Comparison of ENCODE assay signal across 12 mouse cellular contexts in genomic region chr4:126204661-126205230, GRCm38 (mm10). TPM values are rescaled to one million over a fixed set of nuclear protein-coding genes. Genes with fewer than 3 reads are reported as not detected.
DNase-seq lines count a peak whose midpoint lies in the region; ATAC-seq lines count a peak whose summit lies in the region.
"Had no signal": no experiment of that assay in that cellular context is flagged by ENCODE, and none has a peak within 500 bp of the region (broad histone marks: within the 10 kb centered on the region; RNA-seq: fewer than 3 reads in every experiment).

No protein-coding gene starts in this region.

- peak; percentile 16 for ATAC-seq in inflammation-experienced regulatory T-cells, adult 6 months

- DNase-seq in heart, adult 11 months = peak; percentile 93
- DNase-seq in heart, postnatal 25 days (ENCODE audit: low spot score) = no peak
- DNase-seq in spleen, postnatal 36 days (ENCODE audit: low spot score in 2 of 2) = peak; percentile 48 to 54
- no peak for DNase-seq in spleen, adult 12 weeks (ENCODE audit: low spot score)
- DNase-seq in natural killer cell, adult 2 months (ENCODE audit: low spot score in 2 of 2) = peak; percentile 29 to 37
- DNase-seq in retina, postnatal 1 day = no peak
- DNase-seq in urinary bladder, postnatal 14 days (ENCODE audit: low spot score) = no peak
- DNase-seq: cerebellum, adult 18-20 months; gastrocnemius, postnatal 36 days; lung, embryonic 14.5 days; right cerebral cortex, postnatal 4 days had no signal

- intact Hi-C loops in heart, postnatal 25 days (cut with DNase I) = no loop called here

RNA-seq across cellular contexts. Expression of gene Thrap3, which starts 2.2 kb away (rescaled TPM):
- 100 to 1,000 TPM; 108 to 111 TPM for total RNA-seq in heart, postnatal 25 days (2021)
- 100 to 1,000 TPM; 198 to 359 (median 205) TPM for polyA plus RNA-seq in inflammation-experienced regulatory T-cells, adult 6 months (2017; shearing (Covaris generic))

RNA-seq across cellular contexts. Expression of gene Sh3d21, which starts 41.5 kb away (rescaled TPM):
- 1 to 10 TPM; 1.9 to 3.1 TPM for total RNA-seq in heart, postnatal 25 days (2021)
- polyA plus RNA-seq in inflammation-experienced regulatory T-cells, adult 6 months (2017; shearing (Covaris generic)) = 1 to 10 TPM in 1 of 3 experiments, under 1 TPM in 2; 0.24 to 1.3 (median 0.59) TPM

RNA-seq across cellular contexts. Expression of gene Map7d1, which starts 51.4 kb away (rescaled TPM):
- total RNA-seq in heart, postnatal 25 days (2021) = 100 to 1,000 TPM; 255 to 285 TPM
- 1 to 10 TPM; 3.2 to 6.6 (median 5.1) TPM for polyA plus RNA-seq in inflammation-experienced regulatory T-cells, adult 6 months (2017; shearing (Covaris generic))

RNA-seq across cellular contexts. Expression of gene Eva1b, which starts 57.2 kb away (rescaled TPM):
- 10 to 100 TPM; 15.2 to 17.6 TPM for total RNA-seq in heart, postnatal 25 days (2021)
- polyA plus RNA-seq in inflammation-experienced regulatory T-cells, adult 6 months (2017; shearing (Covaris generic)) = 10 to 100 TPM in 2 of 3 experiments, 1 to 10 TPM in 1; 8.5 to 14.5 (median 11.7) TPM

RNA-seq across cellular contexts. Expression of gene Trappc3, which starts 57.4 kb away (rescaled TPM):
- 10 to 100 TPM; 43.2 to 47.1 TPM for total RNA-seq in heart, postnatal 25 days (2021)
- 10 to 100 TPM; 55.8 to 71.3 (median 70.8) TPM for polyA plus RNA-seq in inflammation-experienced regulatory T-cells, adult 6 months (2017; shearing (Covaris generic))

Comparison
In these comparisons a context has a peak if more than half of its experiments do, and no peak if none do; other contexts are left out.
1. DNase-seq: peak in heart, adult 11 months (single experiment), spleen, postnatal 36 days (2 of 2) and natural killer cell, adult 2 months (2 of 2); none in heart, postnatal 25 days (single experiment), spleen, adult 12 weeks (single experiment), retina, postnatal 1 day (single experiment) and urinary bladder, postnatal 14 days (single experiment).